Mouse (Mus musculus): Measurements from ENCODE around the gene Bnc2. TPM values are rescaled to one million over a fixed set of nuclear protein-coding genes. Genes with fewer than 3 reads are reported as not detected.
A peak's percentile ranks its signal among the peaks of the same experiment; 100 is the strongest.

The Bnc2 gene
- polyA plus RNA-seq, 1 experiment from 2014 or later, result 25.2 TPM

- Histone ChIP-seq H3K4me1 (replicated peaks) (peaks cover 14% of the 10 kb centered on the region), H3K9ac (replicated peaks) (no peak overlapping the region), H3K9me3 (no peaks in the 10 kb centered on the region), H3K4me2 (no peak overlapping the region), H3K27ac (no peak overlapping the region), H3K4me3 (replicated peaks) (no peak overlapping the region), H3K27me3 (no peaks in the 10 kb centered on the region), H3K36me3 (no peaks in the 10 kb centered on the region)
- ATAC-seq (ENCODE audit: insufficient number of reproducible peaks, insufficient read depth, low FRiP score, low TSS enrichment, low read depth), result no peak
- WGBS, result 86% methylated on average over 2 of the region's 2 CpGs
These were observed 263.6 kb downstream of the Bnc2 start for GRCm38 (mm10) chr4:84411431-84411830.

- Histone ChIP-seq H3K4me1 (replicated peaks) (peaks cover 35% of the 10 kb centered on the region), H3K27me3 (no peaks in the 10 kb centered on the region), H3K27ac (no peak overlapping the region), H3K9me3 (no peaks in the 10 kb centered on the region), H3K9ac (replicated peaks) (no peak overlapping the region), H3K4me2 (no peak overlapping the region), H3K36me3 (no peaks in the 10 kb centered on the region), H3K4me3 (replicated peaks) (no peak overlapping the region)
- 31% methylated on average over 6 of the region's 6 CpGs for WGBS
- ATAC-seq (ENCODE audit: insufficient number of reproducible peaks, insufficient read depth, low FRiP score, low TSS enrichment, low read depth), result no peak
These were observed 267.6 kb downstream of the Bnc2 start for GRCm38 (mm10) chr4:84407328-84408028.

GRCm38 (mm10) chr4:84403356-84404145 is 271.5 kb downstream of the Bnc2 start:
- peaks cover 44% of the 10 kb centered on the region for H3K4me1 ChIP-seq (replicated peaks)
- H3K9ac ChIP-seq (replicated peaks), result no peak overlapping the region
- no peak overlapping the region for H3K27ac ChIP-seq
- WGBS, result 13% methylated on average over 9 of the region's 9 CpGs
- ATAC-seq (ENCODE audit: insufficient number of reproducible peaks, insufficient read depth, low FRiP score, low TSS enrichment, low read depth), result no peak
- H3K9me3 ChIP-seq, result no peaks in the 10 kb centered on the region
- H3K27me3 ChIP-seq, result no peaks in the 10 kb centered on the region
- peak overlapping the region; percentile 6; the same call in 1 of the 2 replicates for H3K4me2 ChIP-seq
- no peak overlapping the region for H3K4me3 ChIP-seq (replicated peaks)
- H3K36me3 ChIP-seq, result no peaks in the 10 kb centered on the region

- H3K4me1 ChIP-seq (replicated peaks), result no peaks in the 10 kb centered on the region
- H3K9ac ChIP-seq (replicated peaks), result no peak overlapping the region
- no peaks in the 10 kb centered on the region for H3K27me3 ChIP-seq
- peaks cover 18% of the 10 kb centered on the region for H3K36me3 ChIP-seq
- ATAC-seq (ENCODE audit: insufficient number of reproducible peaks, insufficient read depth, low FRiP score, low TSS enrichment, low read depth), result no peak
- 86% methylated on average over 5 of the region's 5 CpGs for WGBS
- no peak overlapping the region for H3K4me2 ChIP-seq
- H3K27ac ChIP-seq, result no peak overlapping the region
- no peak overlapping the region for H3K4me3 ChIP-seq (replicated peaks)
- H3K9me3 ChIP-seq, result no peaks in the 10 kb centered on the region
These were observed 286.1 kb downstream of the Bnc2 start for GRCm38 (mm10) chr4:84388991-84389390.

- no peak for ATAC-seq (ENCODE audit: insufficient number of reproducible peaks, insufficient read depth, low FRiP score, low TSS enrichment, low read depth)
- Histone ChIP-seq H3K27ac (no peak overlapping the region), H3K9me3 (no peaks in the 10 kb centered on the region), H3K4me3 (replicated peaks) (no peak overlapping the region), H3K36me3 (peaks cover 11% of the 10 kb centered on the region), H3K9ac (replicated peaks) (no peak overlapping the region), H3K4me2 (no peak overlapping the region), H3K4me1 (replicated peaks) (0 out of 2 replicates have a peak, but pooled peaks cover 3% of the 10 kb centered on the region), H3K27me3 (no peaks in the 10 kb centered on the region)
- 79% methylated on average over 1 of the region's 1 CpGs for WGBS
These were observed 289.9 kb downstream of the Bnc2 start for GRCm38 (mm10) chr4:84385156-84385555.

DNA sequence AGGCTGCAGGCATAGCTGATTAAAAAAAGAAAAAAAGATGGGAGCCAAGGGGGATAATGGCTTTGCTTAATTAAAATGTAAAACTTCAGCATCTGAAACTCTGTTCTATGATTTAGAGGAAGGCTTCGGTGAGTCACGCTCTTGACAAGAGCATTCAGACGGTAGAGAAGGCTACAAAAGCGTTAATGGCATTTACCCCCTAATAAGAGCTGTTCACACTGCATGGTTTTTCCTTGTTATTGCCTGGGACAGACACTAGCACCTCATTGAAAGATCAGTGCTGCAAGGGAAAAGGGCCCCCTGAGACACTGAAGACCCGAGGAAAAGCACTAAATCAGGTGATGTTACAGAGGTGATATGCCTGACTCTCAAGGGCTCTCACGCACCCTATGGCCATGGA is 295.8 kb downstream of the Bnc2 start:
- H3K36me3 ChIP-seq, result no peaks in the 10 kb centered on the region
- H3K9me3 ChIP-seq, result no peaks in the 10 kb centered on the region
- no peaks in the 10 kb centered on the region for H3K27me3 ChIP-seq
- 41% methylated on average over 6 of the region's 6 CpGs for WGBS
- H3K9ac ChIP-seq (replicated peaks), result no peak overlapping the region
- no peak overlapping the region for H3K4me3 ChIP-seq (replicated peaks)
- H3K4me1 ChIP-seq (replicated peaks), result peaks cover 13% of the 10 kb centered on the region
- ATAC-seq (ENCODE audit: insufficient number of reproducible peaks, insufficient read depth, low FRiP score, low TSS enrichment, low read depth), result no peak
- no peak overlapping the region for H3K27ac ChIP-seq
- H3K4me2 ChIP-seq, result no peak overlapping the region

GRCm38 (mm10) chr4:84377513-84377912 is 297.6 kb downstream of the Bnc2 start:
- H3K9ac ChIP-seq (replicated peaks), result no peak overlapping the region
- H3K36me3 ChIP-seq, result no peaks in the 10 kb centered on the region
- H3K27ac ChIP-seq, result no peak overlapping the region
- peaks cover 13% of the 10 kb centered on the region for H3K4me1 ChIP-seq (replicated peaks)
- WGBS, result 83% methylated on average over 5 of the region's 5 CpGs
- no peaks in the 10 kb centered on the region for H3K9me3 ChIP-seq
- no peak for ATAC-seq (ENCODE audit: insufficient number of reproducible peaks, insufficient read depth, low FRiP score, low TSS enrichment, low read depth)
- no peak overlapping the region for H3K4me3 ChIP-seq (replicated peaks)
- no peak overlapping the region for H3K4me2 ChIP-seq
- H3K27me3 ChIP-seq, result no peaks in the 10 kb centered on the region

DNA sequence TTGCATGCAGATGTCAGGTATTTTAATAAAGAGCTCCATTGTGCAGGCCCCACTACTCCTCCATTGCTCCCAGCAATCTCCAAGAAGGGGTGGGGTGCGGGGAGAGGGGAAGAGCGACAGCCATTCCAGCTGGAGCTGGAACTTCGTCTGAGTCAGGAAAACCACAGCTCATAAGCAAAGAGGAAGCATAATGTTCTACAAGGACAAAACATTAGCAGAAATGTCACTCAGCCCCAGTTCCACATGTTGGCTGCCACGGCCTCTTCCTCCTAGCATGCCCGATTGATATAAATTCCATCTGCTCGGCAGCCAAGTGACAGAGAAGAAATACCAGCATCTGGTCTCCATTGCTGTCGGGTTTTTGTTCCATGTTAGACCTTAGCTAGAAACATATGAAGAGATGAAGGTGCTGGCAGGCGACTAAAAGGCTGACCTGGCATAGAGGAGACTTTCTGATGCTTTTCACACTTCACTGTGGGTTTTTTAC is 312.7 kb downstream of the Bnc2 start:
- peak; percentile 78; the same call in 1 of the 2 replicates for ATAC-seq (ENCODE audit: insufficient number of reproducible peaks, insufficient read depth, low FRiP score, low TSS enrichment, low read depth)
- 16% methylated on average over 8 of the region's 8 CpGs for WGBS
- peak overlapping the region; percentile 21; the same call in 1 of the 2 replicates for H3K4me2 ChIP-seq

DNA sequence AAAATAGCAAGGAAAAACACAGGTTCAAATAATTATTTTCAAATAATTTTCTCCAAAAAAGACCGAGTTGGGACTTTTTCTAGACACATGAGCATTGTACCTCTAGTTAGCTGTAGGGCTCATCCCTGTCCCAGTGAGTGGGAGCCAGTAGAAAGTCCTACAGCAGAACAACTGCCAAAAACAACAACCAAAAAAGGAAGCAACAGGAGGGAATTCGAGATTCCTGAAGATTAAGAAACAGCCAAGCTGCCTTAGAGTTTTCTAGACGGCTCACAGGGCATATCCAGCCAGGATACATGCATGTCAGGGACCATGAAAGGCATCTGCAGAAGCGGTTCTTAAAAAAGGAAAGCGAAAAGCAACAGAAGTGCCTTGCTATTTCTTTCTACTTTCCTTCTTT is 313.9 kb downstream of the Bnc2 start:
- 60% methylated on average over 5 of the region's 5 CpGs for WGBS
- peaks cover 45% of the 10 kb centered on the region for H3K4me1 ChIP-seq (replicated peaks)
- H3K4me2 ChIP-seq, result no peak overlapping the region
- no peak for ATAC-seq (ENCODE audit: insufficient number of reproducible peaks, insufficient read depth, low FRiP score, low TSS enrichment, low read depth)
- no peaks in the 10 kb centered on the region for H3K9me3 ChIP-seq
- H3K36me3 ChIP-seq, result no peaks in the 10 kb centered on the region
- peak overlapping the region; percentile 60 for H3K27ac ChIP-seq
- H3K9ac ChIP-seq (replicated peaks), result no peak overlapping the region
- H3K27me3 ChIP-seq, result no peaks in the 10 kb centered on the region
- no peak overlapping the region for H3K4me3 ChIP-seq (replicated peaks)

More for the DNA sequence above, 312.7 kb downstream of the Bnc2 start:
- H3K9ac ChIP-seq (replicated peaks), result no peak overlapping the region
- H3K9me3 ChIP-seq, result no peaks in the 10 kb centered on the region
- H3K4me1 ChIP-seq (replicated peaks), result peaks cover 35% of the 10 kb centered on the region
- peak overlapping the region; percentile 86 for H3K27ac ChIP-seq
- no peaks in the 10 kb centered on the region for H3K27me3 ChIP-seq
- H3K4me3 ChIP-seq (replicated peaks), result no peak overlapping the region
- no peaks in the 10 kb centered on the region for H3K36me3 ChIP-seq

GRCm38 (mm10) chr4:84359996-84360395 is 315.1 kb downstream of the Bnc2 start:
- 79% methylated on average over 2 of the region's 2 CpGs for WGBS
- Histone ChIP-seq H3K4me1 (replicated peaks) (peaks cover 52% of the 10 kb centered on the region), H3K27ac (no peak overlapping the region)

GRCm38 (mm10) chr4:84358204-84358603 is 316.9 kb downstream of the Bnc2 start:
- no peak overlapping the region for H3K27ac ChIP-seq
- no peak for ATAC-seq (ENCODE audit: insufficient number of reproducible peaks, insufficient read depth, low FRiP score, low TSS enrichment, low read depth)

More at GRCm38 (mm10) chr4:84359996-84360395, 315.1 kb downstream of the Bnc2 start:
- H3K27me3 ChIP-seq, result no peaks in the 10 kb centered on the region
- H3K4me2 ChIP-seq, result no peak overlapping the region
- no peaks in the 10 kb centered on the region for H3K36me3 ChIP-seq
- no peaks in the 10 kb centered on the region for H3K9me3 ChIP-seq
- H3K9ac ChIP-seq (replicated peaks), result no peak overlapping the region
- H3K4me3 ChIP-seq (replicated peaks), result no peak overlapping the region
- ATAC-seq (ENCODE audit: insufficient number of reproducible peaks, insufficient read depth, low FRiP score, low TSS enrichment, low read depth), result no peak

More at GRCm38 (mm10) chr4:84358204-84358603, 316.9 kb downstream of the Bnc2 start:
- Histone ChIP-seq H3K4me1 (replicated peaks) (peaks cover 48% of the 10 kb centered on the region), H3K9me3 (no peaks in the 10 kb centered on the region), H3K27me3 (no peaks in the 10 kb centered on the region), H3K4me2 (no peak overlapping the region), H3K4me3 (replicated peaks) (no peak overlapping the region), H3K36me3 (no peaks in the 10 kb centered on the region), H3K9ac (replicated peaks) (no peak overlapping the region)
- WGBS, result 19% methylated on average over 2 of the region's 2 CpGs
